Mouse (Mus musculus) common myeloid progenitor, adult 5-6 weeks (primary cell): ENCODE data around the gene Rbm4b. TPM values are rescaled to one million over a fixed set of nuclear protein-coding genes. Genes with fewer than 3 reads are reported as not detected.
"Not testable (repeated sequence)": the region's sequence is repeated elsewhere in the genome, so short reads cannot be mapped to it uniquely, and the experiment has no call there.

Experiments
- ATAC-seq: replicated peaks from 2 replicates; pipeline ENCODE4 v1.8.0; 2016; ENCODE audit warnings: low read depth, mild to moderate bottlenecking, moderate TSS enrichment, inconsistent platforms; ENCODE audit not compliant: poor library complexity, severe bottlenecking
- total RNA-seq: library from RNA; stranded (forward); fragments of 200-1000, 187-1606 nt; gene quantifications from 2 replicates; pipeline ENCODE4 v1.2.3, GENCODE M21; 2017

Gene Rbm4b
- total RNA-seq, 1 experiment from 2014 or later: 15.9 TPM

DNA sequence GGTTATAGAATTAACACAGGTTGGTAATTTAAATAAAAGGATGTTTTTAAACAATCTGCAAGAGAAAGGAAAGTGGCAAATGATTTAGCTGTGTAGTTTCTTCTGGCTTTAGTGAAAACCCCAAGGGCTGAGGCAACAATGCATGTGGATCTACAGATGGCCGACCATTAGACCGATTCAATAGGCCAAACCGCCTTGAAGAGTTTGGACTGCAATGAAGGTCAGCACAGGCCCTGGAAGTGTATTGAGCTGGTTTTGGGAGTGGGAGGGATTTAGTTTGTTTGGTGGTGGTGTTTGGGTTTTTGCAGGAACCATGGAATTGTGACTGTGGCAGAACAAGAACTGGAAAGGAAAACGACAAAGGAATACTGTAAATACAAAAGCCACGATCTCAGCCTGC lies 42.8 kb downstream of the Rbm4b start:
- no peak for ATAC-seq

DNA sequence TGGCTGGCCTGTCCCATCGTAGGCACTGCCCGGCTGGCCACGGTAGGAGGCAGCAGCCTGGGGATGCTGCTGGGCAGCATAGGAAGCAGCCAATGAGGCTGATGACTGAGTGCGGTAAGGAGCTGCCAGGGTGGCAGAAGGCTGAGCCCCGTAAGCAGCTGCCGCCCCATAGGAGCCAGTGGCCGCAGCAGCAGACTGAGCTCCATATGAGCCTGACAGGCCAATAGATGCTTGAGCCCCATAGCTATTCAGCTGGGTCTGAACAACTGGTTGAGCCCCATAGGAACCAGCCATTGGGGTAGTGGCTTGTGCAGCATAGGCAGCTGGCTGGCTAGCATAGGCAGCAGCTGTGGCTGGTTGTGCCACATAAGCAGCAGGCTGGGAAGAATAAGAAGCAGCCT lies 46.4 kb downstream of the Rbm4b start:
- no peak for ATAC-seq

DNA sequence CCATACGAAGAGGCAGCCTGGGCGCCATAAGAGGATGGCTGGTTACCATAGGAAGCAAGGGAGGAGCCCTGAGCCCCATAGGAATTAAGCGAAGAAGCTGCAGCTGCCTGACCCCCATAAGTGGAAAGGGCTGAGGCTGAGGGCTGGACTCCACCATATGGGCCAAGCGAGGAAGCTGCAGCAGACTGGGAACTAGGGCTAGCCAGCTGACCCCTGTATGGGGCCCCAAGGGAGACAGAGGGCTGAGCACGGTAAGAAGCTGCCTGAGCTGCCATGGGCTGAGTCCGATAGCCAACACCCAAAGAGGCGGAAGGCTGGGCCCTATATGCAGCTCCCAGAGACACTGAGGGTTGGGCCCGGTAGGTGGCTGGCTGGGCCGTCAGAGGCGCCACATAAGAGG lies 47.0 kb downstream of the Rbm4b start:
- no peak for ATAC-seq

DNA sequence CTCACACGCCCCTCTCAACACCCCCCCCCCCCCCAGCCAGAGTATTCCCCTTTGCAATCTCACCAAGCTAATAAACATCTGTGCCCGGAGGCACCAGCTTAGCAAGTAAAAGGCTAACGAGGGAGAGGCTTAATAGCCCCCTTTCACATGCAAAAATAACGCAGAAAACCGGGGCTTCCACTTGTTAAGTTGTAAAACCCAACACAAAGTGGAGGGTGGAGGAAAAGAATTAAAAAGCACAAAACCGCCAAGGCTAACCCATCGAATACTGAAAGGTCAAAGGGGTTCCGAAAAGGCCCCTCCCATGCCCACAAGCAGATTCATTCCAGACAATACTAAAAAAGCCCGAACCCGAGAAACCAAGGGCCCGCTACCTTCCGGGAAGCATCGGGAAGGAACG lies 54.0 kb downstream of the Rbm4b start:
- ATAC-seq: no peak

DNA sequence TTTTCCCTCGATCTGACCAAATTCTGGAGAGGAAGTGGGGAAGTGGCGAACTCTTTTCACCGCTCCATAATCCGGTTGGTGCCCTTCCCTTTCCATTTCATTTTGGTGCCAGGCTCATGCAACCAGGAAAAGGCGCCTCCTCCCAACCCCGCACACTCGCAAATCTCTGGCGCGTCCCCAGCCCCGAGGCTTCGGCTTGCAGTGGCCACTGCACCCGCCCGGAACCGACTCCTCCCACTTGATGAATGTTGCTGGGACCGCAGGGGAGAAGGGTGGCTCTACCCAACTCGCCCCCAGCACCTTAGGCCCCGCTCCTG lies 54.4 kb downstream of the Rbm4b start:
- no peak for ATAC-seq

DNA sequence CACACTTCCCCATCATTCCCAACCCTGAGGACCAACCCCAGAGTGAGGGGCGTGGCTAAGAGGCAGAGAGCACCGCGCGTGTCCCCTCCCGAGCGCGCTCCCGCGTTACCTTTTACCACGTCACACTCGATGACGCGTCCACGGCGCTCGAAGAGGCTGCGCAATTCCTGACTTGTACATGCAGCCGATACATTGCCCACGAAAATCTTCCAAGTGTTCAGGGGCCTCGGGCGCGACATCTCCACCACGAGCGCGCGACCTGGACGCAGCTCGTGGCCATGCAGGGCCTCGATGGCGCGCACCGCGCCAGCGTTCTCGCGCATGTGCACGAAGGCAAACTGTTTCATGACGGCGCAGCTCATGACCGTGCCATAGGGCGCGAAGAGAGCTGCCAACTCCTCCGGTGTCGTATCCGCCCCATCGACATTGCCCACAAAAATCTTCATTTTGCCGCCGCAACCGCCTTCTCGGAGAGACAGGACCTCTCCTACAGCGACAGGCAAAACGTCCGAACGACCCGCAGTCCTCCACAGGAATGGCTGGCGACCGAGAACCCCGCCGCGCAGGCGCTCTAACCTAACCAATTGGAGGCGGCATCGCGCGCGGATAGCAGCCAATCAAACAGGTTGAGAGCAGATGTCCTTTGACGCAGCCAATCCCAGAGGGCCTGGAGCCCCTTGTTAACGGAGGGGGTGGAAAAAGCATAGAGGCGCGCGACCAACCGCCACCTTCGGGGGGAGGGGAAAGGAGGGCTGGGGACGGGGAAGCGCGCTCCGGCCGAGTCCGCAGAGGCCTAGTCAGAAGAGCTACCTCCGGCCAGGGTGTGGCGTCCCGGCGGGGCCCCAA lies 55.0 kb downstream of the Rbm4b start, which contains the start of the genes Gm21992 and Rbm14:
TSS of gene Gm21992 (minus strand) at position 550 of the 846 bp plus-strand sequence.
TSS of gene Rbm14 (minus strand) at position 572 of the 846 bp plus-strand sequence.
- ATAC-seq: peak; percentile 94

DNA sequence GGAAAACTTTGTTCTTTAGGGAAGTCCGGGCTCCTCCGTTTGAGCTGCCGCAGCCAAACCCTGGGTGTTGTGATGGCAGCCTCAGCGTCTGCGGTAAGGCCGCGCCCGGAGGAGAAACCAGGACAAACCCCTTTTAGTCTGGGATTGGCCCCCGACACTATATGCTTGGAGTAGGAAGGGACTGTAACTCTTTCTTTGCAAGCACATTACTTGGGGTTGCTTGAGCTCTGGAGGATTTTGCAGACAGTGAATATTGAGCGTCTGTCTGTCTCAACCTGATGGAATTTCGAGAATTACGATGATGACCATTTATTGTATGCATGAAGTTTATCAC lies 55.6 kb downstream of the Rbm4b start:
- ATAC-seq: no peak

DNA sequence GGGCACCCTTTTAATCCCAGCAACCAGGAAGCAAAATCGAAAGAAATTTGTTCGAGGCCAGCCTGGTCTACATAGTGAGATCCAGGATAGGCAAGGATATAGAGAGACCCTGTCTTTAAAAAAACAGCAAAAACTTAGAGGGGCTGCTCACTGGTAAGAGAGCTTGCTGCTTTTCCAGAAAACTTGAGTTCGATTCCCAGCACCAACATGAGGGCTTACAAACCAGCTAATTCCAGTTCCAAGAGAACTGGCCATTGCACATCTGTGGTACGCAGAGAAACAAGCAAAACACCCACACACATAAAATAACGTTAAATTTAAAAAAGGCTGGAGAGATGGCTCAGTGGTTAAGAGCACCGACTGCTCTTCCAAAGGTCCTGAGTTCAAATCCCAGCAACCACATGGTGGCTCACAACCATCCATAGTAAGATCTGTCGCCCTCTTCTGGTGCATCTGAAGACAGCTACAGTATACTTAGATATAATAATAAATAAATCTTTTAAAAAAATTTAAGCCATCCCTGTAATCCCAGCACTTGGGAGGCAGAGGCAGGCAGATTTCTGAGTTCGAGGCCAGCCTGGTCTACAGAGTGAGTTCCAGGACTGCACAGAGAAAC lies 56.1 kb downstream of the Rbm4b start:
- ATAC-seq: not testable (repeated sequence)

DNA sequence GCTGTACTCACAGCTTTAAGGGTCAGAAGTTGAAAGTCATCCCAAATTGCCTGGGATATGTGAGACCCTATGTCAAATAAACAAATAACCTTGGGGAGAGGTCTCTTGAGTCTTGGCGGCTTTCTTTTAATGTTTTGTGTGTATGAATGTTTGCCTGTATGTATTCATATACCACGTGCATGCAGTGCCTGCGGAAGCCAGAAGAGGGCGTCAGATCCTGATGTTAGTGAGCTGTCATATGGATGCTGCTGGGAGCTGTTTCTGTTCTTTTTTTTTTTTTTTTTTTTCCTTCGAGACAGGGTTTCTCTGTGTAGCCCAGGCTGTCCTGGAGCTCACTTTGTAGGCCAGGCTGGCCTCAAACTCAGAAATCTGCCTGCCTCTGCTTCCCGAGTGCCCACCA lies 56.7 kb downstream of the Rbm4b start:
- no peak for ATAC-seq

Other genes with a start within 250 kb of the Rbm4b start
- 1.6 and 1.8 TPM in 2 replicates for gene Pcx, start 246.0 kb upstream of the Rbm4b start, total RNA-seq
- gene Lrfn4, start 140.8 kb upstream of the Rbm4b start, total RNA-seq: 2.6 and 2.9 TPM in 2 replicates
- 19.7 and 27.5 TPM in 2 replicates for gene Rce1, start 130.9 kb upstream of the Rbm4b start, total RNA-seq
- not detected in 2 replicates for gene Gm960, start 57.8 kb upstream of the Rbm4b start, total RNA-seq
- gene Sptbn2, start 45.3 kb upstream of the Rbm4b start, total RNA-seq: under 0.01 and 0.10 TPM in 2 replicates
- 70.3 and 72.6 TPM in 2 replicates for gene Rbm4, start 37.4 kb downstream of the Rbm4b start, total RNA-seq
- gene Gm21992, start 55.1 kb downstream of the Rbm4b start, total RNA-seq: 48.6 and 50.1 TPM in 2 replicates
- 22.6 and 28.6 TPM in 2 replicates for gene Rbm14, start 55.1 kb downstream of the Rbm4b start, total RNA-seq
- 37.3 and 61.4 TPM in 2 replicates for gene Ccs, start 82.8 kb downstream of the Rbm4b start, total RNA-seq
- gene Ccdc87, start 82.9 kb downstream of the Rbm4b start, total RNA-seq: not detected in 2 replicates
- 4.7 and 11.5 TPM in 2 replicates for gene Ctsf, start 98.6 kb downstream of the Rbm4b start, total RNA-seq
- gene Actn3, start 121.4 kb downstream of the Rbm4b start, total RNA-seq: 0.37 TPM in 1 of 2 replicates, not detected in the other
- 9.2 and 9.6 TPM in 2 replicates for gene Zdhhc24, start 122.2 kb downstream of the Rbm4b start, total RNA-seq
- 3.8 and 4.8 TPM in 2 replicates for gene Bbs1, start 150.1 kb downstream of the Rbm4b start, total RNA-seq
- 34.8 and 40.8 TPM in 2 replicates for gene Dpp3, start 171.8 kb downstream of the Rbm4b start, total RNA-seq
- 0.14 TPM in 1 of 2 replicates, not detected in the other for gene Peli3, start 186.6 kb downstream of the Rbm4b start, total RNA-seq
- gene Mrpl11, start 205.7 kb downstream of the Rbm4b start, total RNA-seq: 56.0 and 82.6 TPM in 2 replicates
- not detected in 2 replicates for gene Npas4, start 233.8 kb downstream of the Rbm4b start, total RNA-seq